ENCODE assay signal across 11 mouse cellular contexts in the genomic region with DNA sequence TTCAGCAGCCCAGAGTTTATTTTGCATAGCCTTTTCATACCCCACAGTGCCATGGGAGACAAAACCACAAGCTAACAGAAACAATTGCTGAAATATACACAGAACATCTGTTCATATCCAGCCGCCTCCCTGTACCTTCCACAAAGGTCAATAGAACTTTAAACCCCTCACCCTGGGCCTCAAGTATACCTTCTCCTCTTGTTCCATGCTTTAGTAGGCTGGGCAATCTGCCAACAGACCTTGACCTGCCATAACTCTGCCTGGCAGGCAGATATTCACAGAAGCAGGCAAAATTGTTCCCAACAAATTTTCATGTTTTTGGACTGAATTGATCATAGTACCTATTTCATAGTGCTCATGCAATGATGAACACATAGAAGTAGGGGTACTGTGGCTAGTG.
A peak's percentile ranks its signal among the peaks of the same experiment; 100 is the strongest.
DNase-seq lines count a peak whose midpoint lies in the region; ATAC-seq and TF ChIP-seq lines count a peak whose summit lies in the region.
"Had no signal": no experiment of that assay in that cellular context is flagged by ENCODE, and none has a peak within 500 bp of the region (broad histone marks: within the 10 kb centered on the region; RNA-seq: fewer than 3 reads in every experiment).

No protein-coding gene starts in this region.

- no peak for TF ChIP-seq POLR2A in brain, embryonic 14.5 days (IDR thresholded peaks at IDR 0.05; ENCODE audit: borderline replicate concordance, extremely low read depth, insufficient read depth, insufficient read length, poor library complexity, severe bottlenecking)

- no peak overlapping the region for H3K27ac ChIP-seq in kidney, embryonic 14.5 days (ENCODE audit: low read depth, low read length)
- H3K27ac ChIP-seq: heart, embryonic 15.5 days had no signal

- DNase-seq in kidney, adult 11 months, result peak; percentile 4
- peak; percentile 4 for DNase-seq in adipocyte (ENCODE audit: low spot score)
- peak; percentile 6 for DNase-seq in brain, embryonic 14.5 days (ENCODE audit: low read depth)
- DNase-seq in kidney, postnatal 4 days, result peak; percentile 34 to 50
- DNase-seq in natural killer cell, adult 2 months (ENCODE audit: low spot score in 2 of 2), result no peak
- DNase-seq in spleen, postnatal 36 days (ENCODE audit: low spot score in 2 of 2), result no peak
- DNase-seq in right cerebral cortex, postnatal 14 days, result no peak
- DNase-seq: cerebellum, adult 11 months had no signal

- WGBS in kidney, embryonic 14.5 days, result 17% methylated on average over 1 of the region's 1 CpGs

- no peaks in the 10 kb centered on the region for H3K9me3 ChIP-seq in kidney, embryonic 14.5 days (ENCODE audit: control insufficient read depth, low read length)
- H3K9me3 ChIP-seq: heart, embryonic 15.5 days had no signal

- no peak overlapping the region for H3K4me3 ChIP-seq in kidney, embryonic 14.5 days (ENCODE audit: low read length)
- H3K4me3 ChIP-seq: heart, embryonic 15.5 days had no signal

- no peaks in the 10 kb centered on the region for H3K27me3 ChIP-seq in kidney, embryonic 14.5 days (ENCODE audit: control insufficient read depth, insufficient read depth, low read length)
- H3K27me3 ChIP-seq: heart, embryonic 15.5 days had no signal

- ATAC-seq in kidney, embryonic 14.5 days (ENCODE audit: low FRiP score, low TSS enrichment), result no peak
- ATAC-seq: midbrain, embryonic 16.5 days had no signal

- no peaks in the 10 kb centered on the region for H3K36me3 ChIP-seq in kidney, embryonic 14.5 days (ENCODE audit: control insufficient read depth, insufficient read depth, low read length)
- H3K36me3 ChIP-seq: heart, embryonic 15.5 days had no signal

- 0 out of 2 replicates have a peak, but pooled peaks cover 3% of the 10 kb centered on the region for H3K4me1 ChIP-seq in kidney, embryonic 14.5 days (ENCODE audit: control insufficient read depth, insufficient read depth, low read length)
- H3K4me1 ChIP-seq: heart, embryonic 15.5 days had no signal

- no peak for TF ChIP-seq CTCF in brain, embryonic 14.5 days (IDR thresholded peaks at IDR 0.05; ENCODE audit: borderline replicate concordance, extremely low read depth, insufficient read depth, insufficient read length)

- H3K9ac ChIP-seq in kidney, embryonic 14.5 days (ENCODE audit: low read depth, low read length), result no peak overlapping the region
- H3K9ac ChIP-seq: heart, embryonic 15.5 days had no signal

- no peak overlapping the region for H3K4me2 ChIP-seq in kidney, embryonic 14.5 days (replicated peaks; ENCODE audit: low read depth, low read length)
- H3K4me2 ChIP-seq: heart, embryonic 15.5 days had no signal

Comparison
In these comparisons a context has a peak if more than half of its experiments do, and no peak if none do; other contexts are left out.
1. DNase-seq: peak in kidney, adult 11 months (single experiment), adipocyte (single experiment), brain, embryonic 14.5 days (single experiment) and kidney, postnatal 4 days (2 of 2); none in natural killer cell, adult 2 months (0 of 2), spleen, postnatal 36 days (0 of 2) and right cerebral cortex, postnatal 14 days (single experiment).